Comparison of ENCODE assay signal across 31 mouse cellular contexts in the genomic region with DNA sequence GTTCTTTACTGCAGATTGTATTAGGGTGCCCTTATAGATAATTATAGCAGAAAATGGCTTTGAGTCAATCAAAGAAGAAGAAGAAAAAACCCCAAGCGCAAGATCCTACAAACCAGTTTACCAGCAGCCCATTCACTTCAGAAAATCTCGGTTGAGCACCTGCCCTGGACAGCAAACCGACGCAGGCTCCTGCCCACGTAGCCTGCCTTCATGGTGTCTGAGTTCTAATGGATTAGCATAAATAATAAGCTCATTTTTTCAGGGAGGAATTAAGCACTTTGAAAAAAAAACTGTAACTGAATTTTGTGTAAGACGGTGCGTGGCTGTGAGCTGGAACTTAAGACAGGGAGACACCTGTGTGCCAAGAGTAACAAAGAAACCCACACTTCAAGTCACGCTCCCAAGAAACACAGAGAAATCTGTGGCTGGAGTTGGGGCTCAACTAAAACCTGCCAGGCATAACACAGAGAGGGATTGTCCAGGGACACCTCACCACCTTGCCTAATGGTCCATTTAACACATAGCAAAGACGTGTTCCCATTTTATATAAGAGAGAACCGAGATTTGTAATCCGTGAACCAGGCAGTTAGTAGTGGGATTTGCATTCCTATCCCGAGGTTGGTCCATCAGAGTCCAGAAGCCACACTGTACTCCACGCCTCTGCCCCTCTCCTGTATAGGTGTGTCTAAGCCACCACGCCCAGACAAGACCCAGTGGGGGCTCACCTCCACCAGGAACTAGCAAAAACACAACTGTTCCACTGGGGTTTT. TPM values are rescaled to one million over a fixed set of nuclear protein-coding genes. Genes with fewer than 3 reads are reported as not detected.
DNase-seq lines count a peak whose midpoint lies in the region; ATAC-seq and TF ChIP-seq lines count a peak whose summit lies in the region.
"Had no signal": no experiment of that assay in that cellular context is flagged by ENCODE, and none has a peak within 500 bp of the region (broad histone marks: within the 10 kb centered on the region; RNA-seq: fewer than 3 reads in every experiment).

No protein-coding gene starts in this region.

- peaks cover 24% of the 10 kb centered on the region for H3K4me1 ChIP-seq in forebrain, embryonic 12.5 days
- peaks cover 4% of the 10 kb centered on the region; the same call in 1 of the 2 replicates for H3K4me1 ChIP-seq in forebrain, postnatal 0 days (ENCODE audit: insufficient read depth)
- no peaks in the 10 kb centered on the region; the same call in 1 of the 2 replicates for H3K4me1 ChIP-seq in hindbrain, embryonic 11.5 days (replicated peaks; ENCODE audit: control insufficient read depth, insufficient read depth, low read length)
- H3K4me1 ChIP-seq in hindbrain, embryonic 13.5 days (replicated peaks): peaks cover 25% of the 10 kb centered on the region
- peaks cover 28% of the 10 kb centered on the region for H3K4me1 ChIP-seq in forebrain, embryonic 15.5 days
- H3K4me1 ChIP-seq in midbrain, embryonic 16.5 days (ENCODE audit: control insufficient read depth, insufficient read depth, low read length): peaks cover 9% of the 10 kb centered on the region; the same call in 1 of the 2 replicates
- H3K4me1 ChIP-seq: liver, embryonic 13.5 days; megakaryocyte, embryonic 14.5 days had no signal

- ATAC-seq in forebrain, embryonic 12.5 days (ENCODE audit: low FRiP score): 0 out of 2 replicates have a peak, but pooled peaks have one; percentile 23
- ATAC-seq in forebrain, postnatal 0 days: no peak
- ATAC-seq in hindbrain, embryonic 11.5 days (ENCODE audit: low FRiP score): peak; percentile 34; the same call in 1 of the 2 replicates
- no peak for ATAC-seq in hindbrain, embryonic 13.5 days (ENCODE audit: low FRiP score)
- peak; percentile 24; the same call in 1 of the 2 replicates for ATAC-seq in forebrain, embryonic 15.5 days (replicated peaks)
- ATAC-seq in midbrain, embryonic 16.5 days: no peak; the same call in 1 of the 2 replicates
- ATAC-seq: activated CD4-positive, CD25-positive, alpha-beta regulatory T cell, adult 4 months; intestine, embryonic 16.5 days; lung, postnatal 0 days had no signal

- H3K4me2 ChIP-seq in forebrain, embryonic 12.5 days: no peak overlapping the region
- no peak overlapping the region for H3K4me2 ChIP-seq in forebrain, postnatal 0 days (ENCODE audit: low read depth)
- no peak overlapping the region for H3K4me2 ChIP-seq in hindbrain, embryonic 11.5 days (replicated peaks; ENCODE audit: low read depth, low read length)
- no peak overlapping the region for H3K4me2 ChIP-seq in hindbrain, embryonic 13.5 days
- H3K4me2 ChIP-seq in forebrain, embryonic 15.5 days (replicated peaks): no peak overlapping the region
- H3K4me2 ChIP-seq in midbrain, embryonic 16.5 days (ENCODE audit: low read length): no peak overlapping the region
- H3K4me2 ChIP-seq: liver, embryonic 13.5 days; neural tube, embryonic 15.5 days had no signal

- WGBS in forebrain, embryonic 12.5 days: 47% methylated on average over 14 of the region's 14 CpGs
- WGBS in forebrain, postnatal 0 days: 27% methylated on average over 14 of the region's 14 CpGs
- 69% methylated on average over 14 of the region's 14 CpGs for WGBS in hindbrain, embryonic 11.5 days
- 50% methylated on average over 14 of the region's 14 CpGs for WGBS in hindbrain, embryonic 13.5 days
- WGBS in forebrain, embryonic 15.5 days: 31% methylated on average over 14 of the region's 14 CpGs
- 39% methylated on average over 14 of the region's 14 CpGs for WGBS in midbrain, embryonic 16.5 days

- TF ChIP-seq CTCF in forebrain, postnatal 0 days (IDR thresholded peaks at IDR 0.05; ENCODE audit: low read depth): no peak

- no peak for DNase-seq in forebrain, postnatal 0 days
- DNase-seq in hindbrain, embryonic 11.5 days (ENCODE audit: low spot score): no peak
- no peak for DNase-seq in testis, postnatal 10 days (ENCODE audit: low spot score)
- DNase-seq: adrenal gland, adult 2 months; cerebellum, adult 8-10 months; cerebellum, postnatal 36 days; gastrocnemius, postnatal 10 days; heart, postnatal 36 days; kidney, adult 8-10 months; kidney, postnatal 4 days; left cerebral cortex, postnatal 4 days; liver, embryonic 13.5 days; lung, adult 18-20 months; lung, postnatal 4 days; right cerebral cortex, postnatal 14 days; thymus, postnatal 14 days had no signal

- H3K27ac ChIP-seq in forebrain, embryonic 12.5 days: no peak overlapping the region
- no peak overlapping the region for H3K27ac ChIP-seq in forebrain, postnatal 0 days (ENCODE audit: low read depth, low read length)
- H3K27ac ChIP-seq in hindbrain, embryonic 11.5 days (ENCODE audit: low read depth, low read length): no peak overlapping the region
- no peak overlapping the region for H3K27ac ChIP-seq in hindbrain, embryonic 13.5 days
- H3K27ac ChIP-seq in forebrain, embryonic 15.5 days (replicated peaks): peak overlapping the region; percentile 44
- H3K27ac ChIP-seq in midbrain, embryonic 16.5 days (ENCODE audit: low read length): peak overlapping the region; percentile 20; the same call in 1 of the 2 replicates
- H3K27ac ChIP-seq: heart, embryonic 10.5 days; kidney, postnatal 0 days; liver, embryonic 13.5 days; neural tube, embryonic 15.5 days had no signal

- H3K9me3 ChIP-seq in forebrain, embryonic 12.5 days: no peaks in the 10 kb centered on the region
- no peaks in the 10 kb centered on the region for H3K9me3 ChIP-seq in forebrain, postnatal 0 days (ENCODE audit: low read length)
- no peaks in the 10 kb centered on the region for H3K9me3 ChIP-seq in hindbrain, embryonic 11.5 days (ENCODE audit: control insufficient read depth, low read length)
- no peaks in the 10 kb centered on the region for H3K9me3 ChIP-seq in hindbrain, embryonic 13.5 days
- H3K9me3 ChIP-seq in forebrain, embryonic 15.5 days: no peaks in the 10 kb centered on the region
- no peaks in the 10 kb centered on the region for H3K9me3 ChIP-seq in midbrain, embryonic 16.5 days (replicated peaks; ENCODE audit: control insufficient read depth, low read length, poor library complexity, severe bottlenecking)
- H3K9me3 ChIP-seq: heart, embryonic 10.5 days; liver, embryonic 13.5 days; megakaryocyte, embryonic 14.5 days; neural tube, embryonic 15.5 days had no signal

- no peak overlapping the region for H3K9ac ChIP-seq in forebrain, embryonic 12.5 days
- H3K9ac ChIP-seq in forebrain, postnatal 0 days: no peak overlapping the region
- H3K9ac ChIP-seq in hindbrain, embryonic 11.5 days (ENCODE audit: low read depth, low read length): no peak overlapping the region
- H3K9ac ChIP-seq in hindbrain, embryonic 13.5 days: no peak overlapping the region
- H3K9ac ChIP-seq in forebrain, embryonic 15.5 days (replicated peaks): no peak overlapping the region
- H3K9ac ChIP-seq in midbrain, embryonic 16.5 days (ENCODE audit: low read depth, low read length): no peak overlapping the region
- H3K9ac ChIP-seq: liver, embryonic 13.5 days; neural tube, embryonic 15.5 days had no signal

- H3K36me3 ChIP-seq in forebrain, embryonic 12.5 days (replicated peaks): no peaks in the 10 kb centered on the region
- no peaks in the 10 kb centered on the region for H3K36me3 ChIP-seq in forebrain, postnatal 0 days (ENCODE audit: insufficient read depth)
- no peaks in the 10 kb centered on the region for H3K36me3 ChIP-seq in hindbrain, embryonic 11.5 days (ENCODE audit: control insufficient read depth, insufficient read depth, low read length)
- H3K36me3 ChIP-seq in hindbrain, embryonic 13.5 days: no peaks in the 10 kb centered on the region
- no peaks in the 10 kb centered on the region for H3K36me3 ChIP-seq in forebrain, embryonic 15.5 days
- no peaks in the 10 kb centered on the region for H3K36me3 ChIP-seq in midbrain, embryonic 16.5 days (ENCODE audit: control insufficient read depth, insufficient read depth, low read length)
- H3K36me3 ChIP-seq: heart, embryonic 10.5 days; liver, embryonic 13.5 days; neural tube, embryonic 15.5 days had no signal

- peaks cover 75% of the 10 kb centered on the region for H3K27me3 ChIP-seq in forebrain, embryonic 12.5 days
- H3K27me3 ChIP-seq in forebrain, postnatal 0 days (ENCODE audit: insufficient read depth, low read length): no peaks in the 10 kb centered on the region; the same call in 1 of the 2 replicates
- H3K27me3 ChIP-seq in hindbrain, embryonic 11.5 days (ENCODE audit: control insufficient read depth, insufficient read depth, low read length): no peaks in the 10 kb centered on the region
- H3K27me3 ChIP-seq in hindbrain, embryonic 13.5 days: peaks cover 9% of the 10 kb centered on the region
- H3K27me3 ChIP-seq in forebrain, embryonic 15.5 days: peaks cover 11% of the 10 kb centered on the region; the same call in 1 of the 2 replicates
- H3K27me3 ChIP-seq in midbrain, embryonic 16.5 days (ENCODE audit: control insufficient read depth, insufficient read depth, low read depth, low read length): peaks cover 14% of the 10 kb centered on the region
- H3K27me3 ChIP-seq: liver, embryonic 13.5 days had no signal

- no peak overlapping the region for H3K4me3 ChIP-seq in forebrain, embryonic 12.5 days (replicated peaks)
- H3K4me3 ChIP-seq in forebrain, postnatal 0 days (ENCODE audit: low read depth, low read length): no peak overlapping the region
- no peak overlapping the region for H3K4me3 ChIP-seq in hindbrain, embryonic 11.5 days (ENCODE audit: low read depth, low read length)
- H3K4me3 ChIP-seq in hindbrain, embryonic 13.5 days: no peak overlapping the region
- H3K4me3 ChIP-seq in forebrain, embryonic 15.5 days: no peak overlapping the region
- H3K4me3 ChIP-seq in midbrain, embryonic 16.5 days (ENCODE audit: low read depth, low read length): no peak overlapping the region
- H3K4me3 ChIP-seq: heart, embryonic 10.5 days; liver, embryonic 13.5 days; megakaryocyte, embryonic 14.5 days; neural tube, embryonic 15.5 days had no signal

RNA-seq across cellular contexts. Expression of a gene that starts 41.3 kb away (rescaled TPM):
- polyA plus RNA-seq in forebrain, embryonic 12.5 days (2016; fragmentation: Nextera tagmentation; extraction: Ambion mirVana): 0.83 and 0.86 TPM in 2 replicates
- total RNA-seq in forebrain, postnatal 0 days (2014; rRNA removed): 0.62 and 1.00 TPM in 2 replicates
- polyA plus RNA-seq in forebrain, postnatal 0 days (2015; fragmentation: Nextera tagmentation; extraction: Ambion mirVana): 0.26 and 0.33 TPM in 2 replicates
- 0.63 and 0.76 TPM in 2 replicates for polyA plus RNA-seq in hindbrain, embryonic 11.5 days (2014; fragmentation: Nextera tagmentation; extraction: Ambion mirVana)
- polyA plus RNA-seq in hindbrain, embryonic 13.5 days (2015; fragmentation: Nextera tagmentation; extraction: Ambion mirVana): 0.44 and 0.60 TPM in 2 replicates
- polyA plus RNA-seq in forebrain, embryonic 15.5 days (2015; fragmentation: Nextera tagmentation; extraction: Ambion mirVana): 0.77 and 0.85 TPM in 2 replicates
- 1.3 and 1.7 TPM in 2 replicates for polyA plus RNA-seq in midbrain, embryonic 16.5 days (2015; fragmentation: Nextera tagmentation; extraction: Ambion mirVana)
- total RNA-seq: adrenal gland, adult 2 months; CH12.LX; granulocyte monocyte progenitor cell, adult 5-6 weeks had no signal
- polyA plus RNA-seq: activated CD4-positive, CD25-positive, alpha-beta regulatory T cell, adult 4 months; C2C12; heart, embryonic 10.5 days; kidney, postnatal 0 days; liver, embryonic 13.5 days; lung, postnatal 0 days; small intestine, adult 2 months had no signal

Comparison
In these comparisons a context has a peak if more than half of its experiments do, and no peak if none do; other contexts are left out.
1. ATAC-seq: peak in forebrain, embryonic 12.5 days (single experiment), hindbrain, embryonic 11.5 days (single experiment) and forebrain, embryonic 15.5 days (single experiment); none in forebrain, postnatal 0 days (single experiment), hindbrain, embryonic 13.5 days (single experiment) and midbrain, embryonic 16.5 days (single experiment).
2. H3K27ac ChIP-seq: peak in forebrain, embryonic 15.5 days (single experiment) and midbrain, embryonic 16.5 days (single experiment); none in forebrain, embryonic 12.5 days (single experiment), forebrain, postnatal 0 days (single experiment), hindbrain, embryonic 11.5 days (single experiment) and hindbrain, embryonic 13.5 days (single experiment).